Mouse (Mus musculus): ENCODE measurements at regions not wholly inside any gene's neighbourhood (a gene's known extent, or its start where the extent isn't known, plus 50 kb on each side); places are given as distances from the start of the nearest gene placed in this dataset.

GRCm38 (mm10) chr1:91742031-91742430, 59.2 kb upstream of the Twist2 start:
- no peak for ATAC-seq

GRCm38 (mm10) chr1:91742914-91743313, 58.3 kb upstream of the Twist2 start:
- ATAC-seq, result no peak

- no peak for ATAC-seq
These were observed 57.2 kb upstream of the Twist2 start for GRCm38 (mm10) chr1:91744076-91744475.

GRCm38 (mm10) chr1:91744701-91745100, 56.6 kb upstream of the Twist2 start:
- no peak for ATAC-seq

GRCm38 (mm10) chr1:91747583-91747982, 53.7 kb upstream of the Twist2 start:
- ATAC-seq, result no peak
